Mouse (Mus musculus): ENCODE data around the gene Galnt6. TPM values are rescaled to one million over a fixed set of nuclear protein-coding genes. Genes with fewer than 3 reads are reported as not detected.

Gene Galnt6
- polyA plus RNA-seq, 1 experiment from 2014 or later: 0.15 TPM

- Histone ChIP-seq H3K27me3 (ENCODE audit: control insufficient read depth, insufficient read depth, low read length) (no peaks in the 10 kb centered on the region), H3K9ac (ENCODE audit: low read depth, low read length) (no peak overlapping the region), H3K4me1 (replicated peaks; ENCODE audit: control insufficient read depth, insufficient read depth, low read length) (no peaks in the 10 kb centered on the region), H3K27ac (ENCODE audit: low read depth, low read length) (no peak overlapping the region), H3K4me2 (replicated peaks; ENCODE audit: low read depth, low read length) (no peak overlapping the region), H3K4me3 (ENCODE audit: low read depth, low read length) (no peak overlapping the region), H3K36me3 (ENCODE audit: control insufficient read depth, insufficient read depth, low read length) (no peaks in the 10 kb centered on the region), H3K9me3 (ENCODE audit: control insufficient read depth, low read length) (no peaks in the 10 kb centered on the region)
- 87% methylated on average over 10 of the region's 10 CpGs for WGBS
- ATAC-seq (ENCODE audit: low FRiP score) (no peak), DNase-seq (ENCODE audit: low spot score) (no peak)
Measured at GRCm38 (mm10) chr15:100720066-100720465, 9.1 kb downstream of the Galnt6 start.

GRCm38 (mm10) chr15:100719217-100719616 is 10.0 kb downstream of the Galnt6 start:
- Histone ChIP-seq H3K27ac (ENCODE audit: low read depth, low read length) (no peak overlapping the region), H3K36me3 (ENCODE audit: control insufficient read depth, insufficient read depth, low read length) (no peaks in the 10 kb centered on the region), H3K4me3 (ENCODE audit: low read depth, low read length) (no peak overlapping the region), H3K9ac (ENCODE audit: low read depth, low read length) (no peak overlapping the region), H3K27me3 (ENCODE audit: control insufficient read depth, insufficient read depth, low read length) (no peaks in the 10 kb centered on the region), H3K4me1 (replicated peaks; ENCODE audit: control insufficient read depth, insufficient read depth, low read length) (no peaks in the 10 kb centered on the region), H3K4me2 (replicated peaks; ENCODE audit: low read depth, low read length) (no peak overlapping the region), H3K9me3 (ENCODE audit: control insufficient read depth, low read length) (no peaks in the 10 kb centered on the region)
- ATAC-seq (ENCODE audit: low FRiP score) (no peak), DNase-seq (ENCODE audit: low spot score) (no peak)
- WGBS: 89% methylated on average over 5 of the region's 5 CpGs

GRCm38 (mm10) chr15:100718572-100718971 is 10.6 kb downstream of the Galnt6 start:
- no peak overlapping the region for H3K4me3 ChIP-seq (ENCODE audit: low read depth, low read length)
- H3K27ac ChIP-seq (ENCODE audit: low read depth, low read length): no peak overlapping the region
- H3K9ac ChIP-seq (ENCODE audit: low read depth, low read length): no peak overlapping the region
- WGBS: 83% methylated on average over 11 of the region's 11 CpGs
- no peak overlapping the region for H3K4me2 ChIP-seq (replicated peaks; ENCODE audit: low read depth, low read length)
- H3K4me1 ChIP-seq (replicated peaks; ENCODE audit: control insufficient read depth, insufficient read depth, low read length): no peaks in the 10 kb centered on the region
- ATAC-seq (ENCODE audit: low FRiP score) (no peak), DNase-seq (ENCODE audit: low spot score) (no peak)
- no peaks in the 10 kb centered on the region for H3K9me3 ChIP-seq (ENCODE audit: control insufficient read depth, low read length)
- no peaks in the 10 kb centered on the region for H3K27me3 ChIP-seq (ENCODE audit: control insufficient read depth, insufficient read depth, low read length)
- H3K36me3 ChIP-seq (ENCODE audit: control insufficient read depth, insufficient read depth, low read length): no peaks in the 10 kb centered on the region

- Histone ChIP-seq H3K36me3 (ENCODE audit: control insufficient read depth, insufficient read depth, low read length) (no peaks in the 10 kb centered on the region), H3K27me3 (ENCODE audit: control insufficient read depth, insufficient read depth, low read length) (no peaks in the 10 kb centered on the region), H3K4me2 (replicated peaks; ENCODE audit: low read depth, low read length) (no peak overlapping the region), H3K4me1 (replicated peaks; ENCODE audit: control insufficient read depth, insufficient read depth, low read length) (no peaks in the 10 kb centered on the region), H3K4me3 (ENCODE audit: low read depth, low read length) (no peak overlapping the region), H3K9ac (ENCODE audit: low read depth, low read length) (no peak overlapping the region), H3K27ac (ENCODE audit: low read depth, low read length) (no peak overlapping the region), H3K9me3 (ENCODE audit: control insufficient read depth, low read length) (no peaks in the 10 kb centered on the region)
- DNase-seq (ENCODE audit: low spot score) (no peak), ATAC-seq (ENCODE audit: low FRiP score) (no peak)
- WGBS: 85% methylated on average over 6 of the region's 6 CpGs
Measured at GRCm38 (mm10) chr15:100717933-100718332, 11.2 kb downstream of the Galnt6 start.

- H3K4me1 ChIP-seq (replicated peaks; ENCODE audit: control insufficient read depth, insufficient read depth, low read length): no peaks in the 10 kb centered on the region
- no peak overlapping the region for H3K27ac ChIP-seq (ENCODE audit: low read depth, low read length)
- H3K9me3 ChIP-seq (ENCODE audit: control insufficient read depth, low read length): no peaks in the 10 kb centered on the region
- H3K4me3 ChIP-seq (ENCODE audit: low read depth, low read length): no peak overlapping the region
- no peak for ATAC-seq (ENCODE audit: low FRiP score)
- no peaks in the 10 kb centered on the region for H3K27me3 ChIP-seq (ENCODE audit: control insufficient read depth, insufficient read depth, low read length)
- H3K4me2 ChIP-seq (replicated peaks; ENCODE audit: low read depth, low read length): no peak overlapping the region
- H3K36me3 ChIP-seq (ENCODE audit: control insufficient read depth, insufficient read depth, low read length): no peaks in the 10 kb centered on the region
- no peak for DNase-seq (ENCODE audit: low spot score)
- WGBS: 82% methylated on average over 9 of the region's 9 CpGs
- H3K9ac ChIP-seq (ENCODE audit: low read depth, low read length): no peak overlapping the region
Measured at GRCm38 (mm10) chr15:100715399-100715993, 13.7 kb downstream of the Galnt6 start.

- Histone ChIP-seq H3K4me1 (replicated peaks; ENCODE audit: control insufficient read depth, insufficient read depth, low read length) (no peaks in the 10 kb centered on the region), H3K36me3 (ENCODE audit: control insufficient read depth, insufficient read depth, low read length) (no peaks in the 10 kb centered on the region), H3K27ac (ENCODE audit: low read depth, low read length) (no peak overlapping the region), H3K4me3 (ENCODE audit: low read depth, low read length) (no peak overlapping the region), H3K9ac (ENCODE audit: low read depth, low read length) (no peak overlapping the region), H3K4me2 (replicated peaks; ENCODE audit: low read depth, low read length) (no peak overlapping the region), H3K27me3 (ENCODE audit: control insufficient read depth, insufficient read depth, low read length) (no peaks in the 10 kb centered on the region), H3K9me3 (ENCODE audit: control insufficient read depth, low read length) (no peaks in the 10 kb centered on the region)
- no peak for ATAC-seq (ENCODE audit: low FRiP score)
- no peak for DNase-seq (ENCODE audit: low spot score)
- 91% methylated on average over 8 of the region's 8 CpGs for WGBS
Measured at GRCm38 (mm10) chr15:100714470-100714869, 14.7 kb downstream of the Galnt6 start.

GRCm38 (mm10) chr15:100710838-100711237 is 18.3 kb downstream of the Galnt6 start:
- DNase-seq (ENCODE audit: low spot score): no peak
- Histone ChIP-seq H3K27ac (ENCODE audit: low read depth, low read length) (no peak overlapping the region), H3K27me3 (ENCODE audit: control insufficient read depth, insufficient read depth, low read length) (no peaks in the 10 kb centered on the region), H3K9me3 (ENCODE audit: control insufficient read depth, low read length) (no peaks in the 10 kb centered on the region), H3K4me1 (replicated peaks; ENCODE audit: control insufficient read depth, insufficient read depth, low read length) (no peaks in the 10 kb centered on the region), H3K4me3 (ENCODE audit: low read depth, low read length) (no peak overlapping the region), H3K9ac (ENCODE audit: low read depth, low read length) (no peak overlapping the region), H3K36me3 (ENCODE audit: control insufficient read depth, insufficient read depth, low read length) (no peaks in the 10 kb centered on the region), H3K4me2 (replicated peaks; ENCODE audit: low read depth, low read length) (no peak overlapping the region)
- 47% methylated on average over 6 of the region's 6 CpGs for WGBS
- ATAC-seq (ENCODE audit: low FRiP score): no peak

GRCm38 (mm10) chr15:100708433-100709078 is 20.6 kb downstream of the Galnt6 start:
- ATAC-seq (ENCODE audit: low FRiP score) (no peak), DNase-seq (ENCODE audit: low spot score) (no peak)
- no peaks in the 10 kb centered on the region for H3K27me3 ChIP-seq (ENCODE audit: control insufficient read depth, insufficient read depth, low read length)
- no peaks in the 10 kb centered on the region; the same call in 1 of the 2 replicates for H3K4me1 ChIP-seq (replicated peaks; ENCODE audit: control insufficient read depth, insufficient read depth, low read length)
- 84% methylated on average over 8 of the region's 8 CpGs for WGBS
- no peak overlapping the region for H3K4me3 ChIP-seq (ENCODE audit: low read depth, low read length)
- no peaks in the 10 kb centered on the region for H3K36me3 ChIP-seq (ENCODE audit: control insufficient read depth, insufficient read depth, low read length)
- no peak overlapping the region for H3K4me2 ChIP-seq (replicated peaks; ENCODE audit: low read depth, low read length)
- no peak overlapping the region for H3K27ac ChIP-seq (ENCODE audit: low read depth, low read length)
- H3K9ac ChIP-seq (ENCODE audit: low read depth, low read length): no peak overlapping the region
- H3K9me3 ChIP-seq (ENCODE audit: control insufficient read depth, low read length): no peaks in the 10 kb centered on the region

GRCm38 (mm10) chr15:100706226-100706625 is 22.9 kb downstream of the Galnt6 start:
- no peak overlapping the region for H3K9ac ChIP-seq (ENCODE audit: low read depth, low read length)
- no peaks in the 10 kb centered on the region for H3K36me3 ChIP-seq (ENCODE audit: control insufficient read depth, insufficient read depth, low read length)
- ATAC-seq (ENCODE audit: low FRiP score): no peak
- no peak for DNase-seq (ENCODE audit: low spot score)
- no peaks in the 10 kb centered on the region; the same call in 1 of the 2 replicates for H3K4me1 ChIP-seq (replicated peaks; ENCODE audit: control insufficient read depth, insufficient read depth, low read length)
- H3K4me2 ChIP-seq (replicated peaks; ENCODE audit: low read depth, low read length): no peak overlapping the region
- no peak overlapping the region for H3K27ac ChIP-seq (ENCODE audit: low read depth, low read length)
- H3K27me3 ChIP-seq (ENCODE audit: control insufficient read depth, insufficient read depth, low read length): no peaks in the 10 kb centered on the region
- H3K4me3 ChIP-seq (ENCODE audit: low read depth, low read length): no peak overlapping the region
- 65% methylated on average over 8 of the region's 8 CpGs for WGBS
- H3K9me3 ChIP-seq (ENCODE audit: control insufficient read depth, low read length): no peaks in the 10 kb centered on the region

All from hindbrain, embryonic 11.5 days (tissue).